Mouse (Mus musculus) common myeloid progenitor, adult 5-6 weeks (primary cell): Measurements from ENCODE around the gene Rspo1. TPM values are rescaled to one million over a fixed set of nuclear protein-coding genes. Genes with fewer than 3 reads are reported as not detected.

ENCODE experiments used
- ATAC-seq: replicated peaks from 2 replicates; pipeline ENCODE4 v1.8.0; 2016; ENCODE audit warnings: low read depth, mild to moderate bottlenecking, moderate TSS enrichment, inconsistent platforms; ENCODE audit not compliant: poor library complexity, severe bottlenecking
- total RNA-seq: library from RNA; stranded (forward); fragments of 200-1000, 187-1606 nt; gene quantifications from 2 replicates; pipeline ENCODE4 v1.2.3, GENCODE M21; 2017

The Rspo1 gene
- total RNA-seq, 1 experiment from 2014 or later = 2.4 TPM

DNA sequence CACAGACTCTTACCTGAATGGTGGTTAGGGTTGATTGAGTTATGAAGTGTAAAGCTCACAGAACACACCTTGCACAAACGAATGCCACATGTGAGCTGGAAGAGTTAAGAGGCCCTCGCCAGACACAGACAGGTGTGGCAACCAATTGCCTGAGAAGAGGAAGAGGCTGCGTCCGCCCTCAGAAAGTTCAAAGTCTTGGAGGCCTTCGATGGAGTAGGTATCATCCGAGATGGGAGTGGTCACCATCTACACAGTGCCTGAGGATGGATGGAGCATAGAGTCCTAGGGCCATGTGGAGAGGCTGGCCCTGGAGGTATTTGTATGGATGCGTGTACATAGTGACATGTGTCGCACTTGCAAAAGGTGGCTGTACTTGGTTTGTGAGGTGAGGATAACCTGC is 15.1 kb upstream of the Rspo1 start:
- ATAC-seq = no peak

DNA sequence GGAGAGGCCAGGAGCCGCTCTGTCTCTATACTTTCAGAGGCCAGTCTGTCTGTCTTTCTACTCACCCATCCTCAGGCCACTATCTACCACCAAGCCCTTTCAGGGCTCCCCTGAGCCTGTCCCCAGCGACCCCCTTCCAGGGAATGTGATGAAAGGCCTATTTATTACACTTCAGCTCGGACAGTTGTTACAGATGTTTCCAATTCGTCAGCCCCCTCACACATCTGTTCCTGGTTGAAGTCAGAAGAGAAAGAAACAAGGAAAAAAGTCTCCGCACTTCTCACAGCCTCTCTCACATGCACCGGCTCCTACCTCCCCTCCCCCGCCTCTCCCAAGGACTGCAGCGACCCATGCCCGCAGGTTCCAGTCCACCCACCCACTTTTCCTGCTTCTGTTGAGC is 13.9 kb upstream of the Rspo1 start:
- no peak for ATAC-seq

DNA sequence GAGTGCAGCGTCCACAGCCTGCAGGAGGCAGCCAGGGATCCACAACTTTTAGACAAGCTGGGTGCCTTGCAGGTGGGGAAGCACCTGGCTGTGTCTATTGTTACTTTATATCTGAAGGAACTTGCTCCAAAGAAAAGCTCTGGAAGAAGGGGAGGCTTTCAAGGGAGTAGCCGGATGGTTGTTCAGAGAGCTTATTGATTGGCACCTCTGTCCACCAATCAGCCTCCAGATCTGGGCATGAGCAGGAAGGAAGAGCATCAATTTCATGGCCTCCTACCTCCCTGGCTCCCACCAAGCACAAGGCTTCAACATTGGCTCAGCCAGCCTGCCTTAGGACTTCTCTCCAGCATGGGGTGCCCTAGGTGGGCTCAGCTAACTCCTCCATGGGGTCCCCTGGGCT is 12.9 kb upstream of the Rspo1 start:
- no peak for ATAC-seq

DNA sequence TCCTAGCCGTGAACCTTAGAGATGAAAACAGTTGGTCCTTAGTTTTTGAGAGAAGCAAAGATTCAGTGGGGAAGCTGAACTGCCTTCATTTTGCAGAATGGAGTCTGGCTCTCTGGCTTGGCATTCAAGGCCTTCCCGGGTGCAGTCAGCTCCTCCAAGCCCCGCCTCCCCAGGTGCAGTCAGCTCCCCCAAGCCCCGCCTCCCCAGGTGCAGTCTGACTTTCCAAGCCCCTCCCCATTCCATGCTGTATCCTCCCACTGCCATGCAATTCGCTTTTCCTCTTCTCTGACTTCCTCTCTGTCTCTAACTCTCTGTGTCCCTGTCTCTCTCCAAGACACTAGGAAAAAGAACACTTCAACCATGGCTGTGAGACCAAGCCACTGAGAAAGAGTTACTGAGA is 8.0 kb upstream of the Rspo1 start:
- no peak for ATAC-seq

DNA sequence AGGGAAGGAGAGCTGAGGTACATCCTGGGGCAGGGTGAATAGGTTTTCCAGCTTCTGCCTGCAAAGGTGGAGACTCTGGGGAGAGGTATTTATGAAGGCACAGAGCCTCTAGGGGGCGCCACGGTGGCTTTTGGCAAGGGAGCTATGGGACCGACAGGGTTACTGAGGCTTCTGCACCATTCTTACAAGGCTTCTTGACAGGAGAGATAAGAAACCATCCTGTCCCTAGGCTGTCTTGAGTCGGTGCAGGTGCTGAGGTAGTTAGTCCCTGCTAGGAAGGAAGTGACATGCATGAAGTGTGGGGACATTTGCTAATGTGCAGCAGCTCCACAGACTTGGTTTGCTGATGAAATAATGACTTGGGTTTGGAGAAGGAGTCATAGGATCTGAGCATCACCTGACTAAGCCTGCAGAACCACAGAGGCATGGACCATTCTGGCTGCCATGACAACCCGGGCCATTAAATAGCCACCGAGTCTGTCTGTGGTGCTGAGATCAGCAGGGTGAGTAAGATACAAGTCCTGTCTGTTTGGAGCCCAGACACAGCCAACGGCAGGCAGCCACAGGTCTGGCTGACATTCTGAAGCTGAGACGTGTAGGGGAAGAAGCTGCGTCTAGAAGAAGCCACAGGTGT is 2.2 kb upstream of the Rspo1 start:
- peak; percentile 73 for ATAC-seq

DNA sequence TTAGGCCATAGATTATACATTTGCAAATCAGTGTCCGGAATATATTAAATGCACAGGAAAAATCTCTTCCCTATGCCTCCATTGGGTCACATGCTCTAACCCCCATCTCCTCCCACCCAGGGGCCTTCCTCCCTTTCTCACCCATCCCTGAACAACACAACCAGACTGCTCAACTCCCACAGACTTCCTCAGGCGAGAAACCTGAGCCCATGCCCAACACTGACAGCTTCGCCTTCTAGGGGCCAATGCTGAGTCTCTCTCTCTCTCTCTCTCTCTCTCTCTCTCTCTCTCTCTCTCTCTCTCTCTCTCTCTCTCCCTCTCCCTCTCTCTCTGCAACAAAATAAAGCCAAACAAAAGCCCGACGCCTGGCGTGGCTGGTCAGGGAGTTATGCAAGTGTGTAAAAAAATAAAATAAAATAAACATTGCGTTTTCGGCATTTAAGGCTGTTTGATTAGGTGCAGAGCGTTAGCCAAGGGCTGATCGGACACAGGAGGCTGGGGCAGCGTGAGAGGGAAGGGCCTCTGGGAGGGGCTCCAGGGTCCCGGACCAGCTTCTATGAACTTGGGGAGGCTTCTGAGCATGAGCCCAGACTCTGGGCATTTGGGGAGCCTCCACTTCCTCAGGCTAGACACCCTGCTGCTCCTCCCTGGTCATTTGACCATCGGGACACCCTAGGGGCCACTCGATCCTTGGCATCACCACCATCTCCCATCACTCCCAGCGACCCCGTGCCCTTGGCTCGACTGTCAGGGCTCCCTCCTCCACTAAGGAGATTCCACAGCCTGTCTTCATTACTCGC is 1.2 kb upstream of the Rspo1 start:
- ATAC-seq = no peak

DNA sequence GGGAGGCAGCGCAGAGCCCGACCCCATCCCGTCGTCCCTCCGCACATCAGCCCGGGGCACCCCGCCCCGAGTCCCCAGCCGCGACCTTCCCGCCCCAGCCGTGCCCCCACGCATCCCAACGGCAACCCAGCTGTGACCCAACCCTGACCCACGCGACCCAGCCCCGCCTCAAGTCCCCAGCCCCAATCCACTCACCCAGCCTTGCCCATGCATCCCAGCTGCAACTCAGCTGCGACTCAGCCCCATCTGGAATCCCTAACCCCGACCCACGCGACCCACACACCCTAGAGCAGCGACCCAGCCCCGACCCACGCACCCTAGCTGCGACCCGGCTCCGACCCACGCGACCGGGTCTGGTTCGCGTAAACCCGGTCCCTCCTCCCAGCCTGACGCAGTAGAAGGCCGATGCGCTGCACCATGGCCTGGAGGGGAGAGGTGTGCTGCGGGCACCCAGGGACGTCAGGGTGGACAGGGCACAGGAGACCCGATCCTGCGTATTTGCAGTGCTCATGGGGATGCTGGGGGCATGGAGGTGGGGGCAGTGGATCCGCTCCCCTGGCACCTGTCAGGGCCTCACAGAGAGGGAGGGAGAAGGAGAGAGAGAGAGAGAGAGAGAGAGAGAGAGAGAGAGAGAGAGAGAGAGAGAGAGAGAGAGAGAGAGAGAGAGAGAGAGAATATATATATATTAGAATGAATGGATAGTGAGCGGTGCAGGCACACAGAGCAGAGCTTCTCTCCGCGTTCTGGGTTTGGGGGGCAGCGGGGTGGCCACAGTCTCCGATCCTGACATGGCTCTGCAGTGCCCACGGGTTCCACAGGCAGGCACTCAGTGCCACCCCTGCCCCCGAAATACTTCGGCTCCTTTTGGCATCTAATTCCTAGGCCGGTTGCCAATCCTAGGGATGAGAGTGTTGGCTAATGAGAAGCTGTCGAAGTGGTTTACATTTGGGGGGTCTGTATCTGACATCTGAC is 795 bp downstream of the Rspo1 start:
- no peak for ATAC-seq

DNA sequence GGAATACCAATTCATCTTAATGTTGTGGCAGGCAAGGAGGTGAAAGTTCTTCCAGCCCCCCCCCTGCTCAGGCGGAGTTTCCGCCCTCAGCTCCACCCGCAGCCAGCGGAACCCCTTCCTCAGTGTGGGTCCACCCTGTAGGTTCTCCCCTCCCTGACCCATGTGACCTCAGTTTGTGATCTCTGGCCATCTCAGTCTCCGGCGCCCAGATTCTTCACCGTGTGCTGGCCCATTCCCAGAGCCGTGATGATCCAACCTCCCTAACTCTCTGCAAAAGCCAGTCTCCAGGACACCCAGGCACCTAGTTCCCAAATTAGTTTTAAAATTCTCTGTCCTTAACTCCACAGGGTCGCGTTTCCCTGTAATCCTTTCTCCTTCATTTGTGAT is 1.5 kb downstream of the Rspo1 start:
- ATAC-seq = no peak

DNA sequence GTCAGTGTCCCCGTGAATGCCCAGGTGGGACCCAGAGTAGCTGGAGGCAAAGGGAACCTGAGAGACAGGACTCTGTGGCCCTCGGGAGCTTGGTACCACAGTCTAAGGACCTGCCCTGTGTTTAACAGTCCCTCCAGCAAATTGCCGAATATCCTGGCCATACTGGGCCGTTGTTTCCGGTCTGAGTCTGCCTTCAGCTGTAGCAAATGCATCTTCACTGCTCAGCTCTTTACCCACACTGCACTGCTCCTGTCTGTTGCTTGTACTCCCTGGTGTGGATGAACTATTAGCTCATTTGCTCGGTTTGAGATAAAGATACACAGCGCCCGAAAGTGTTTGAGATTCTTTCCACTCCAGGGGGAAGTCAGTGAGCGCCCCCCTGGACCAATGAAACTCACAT is 2.2 kb downstream of the Rspo1 start:
- no peak for ATAC-seq

DNA sequence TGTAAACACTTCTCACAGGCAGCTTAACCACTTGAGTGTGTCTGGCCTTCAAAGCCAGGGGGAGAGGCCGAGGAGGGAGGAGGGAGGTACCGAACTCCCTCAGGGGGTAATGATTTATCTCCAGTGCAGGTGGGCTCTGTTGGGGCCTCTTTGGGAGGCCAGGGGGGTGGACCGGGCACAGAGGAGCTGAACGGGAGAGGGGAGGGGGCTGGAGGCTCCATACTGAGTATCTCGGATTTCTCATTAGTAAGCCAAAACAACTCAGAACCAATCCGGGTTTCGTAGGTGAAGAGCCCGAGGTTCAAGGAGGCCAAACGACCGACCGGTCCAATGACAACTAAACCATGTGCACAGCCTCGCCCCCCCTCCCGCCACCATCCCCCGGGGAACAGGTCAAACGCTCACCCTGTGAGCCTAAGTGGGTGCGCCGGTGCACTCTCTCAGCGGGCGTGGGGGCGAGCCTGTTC is 3.6 kb downstream of the Rspo1 start:
- ATAC-seq = no peak

DNA sequence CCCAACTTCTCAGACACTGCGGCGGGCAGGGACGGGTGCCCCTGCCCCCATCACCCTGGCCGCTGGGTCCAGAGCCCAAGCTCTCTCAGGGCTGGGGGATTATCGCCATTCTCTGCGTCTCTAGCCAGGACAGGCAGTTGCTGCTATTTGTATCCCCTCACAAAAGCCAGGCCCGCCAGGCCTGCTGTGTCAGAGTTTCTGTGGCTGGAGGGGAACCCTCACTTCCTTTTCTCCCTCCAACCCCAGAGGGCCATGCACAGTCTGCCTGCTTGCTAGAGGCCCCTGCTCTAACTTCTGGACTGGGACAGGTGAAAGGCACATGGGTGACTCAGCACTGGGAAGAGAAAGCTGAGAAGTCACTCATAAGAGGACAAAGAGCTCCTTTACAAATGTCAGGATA is 4.1 kb downstream of the Rspo1 start:
- peak; percentile 55 for ATAC-seq

DNA sequence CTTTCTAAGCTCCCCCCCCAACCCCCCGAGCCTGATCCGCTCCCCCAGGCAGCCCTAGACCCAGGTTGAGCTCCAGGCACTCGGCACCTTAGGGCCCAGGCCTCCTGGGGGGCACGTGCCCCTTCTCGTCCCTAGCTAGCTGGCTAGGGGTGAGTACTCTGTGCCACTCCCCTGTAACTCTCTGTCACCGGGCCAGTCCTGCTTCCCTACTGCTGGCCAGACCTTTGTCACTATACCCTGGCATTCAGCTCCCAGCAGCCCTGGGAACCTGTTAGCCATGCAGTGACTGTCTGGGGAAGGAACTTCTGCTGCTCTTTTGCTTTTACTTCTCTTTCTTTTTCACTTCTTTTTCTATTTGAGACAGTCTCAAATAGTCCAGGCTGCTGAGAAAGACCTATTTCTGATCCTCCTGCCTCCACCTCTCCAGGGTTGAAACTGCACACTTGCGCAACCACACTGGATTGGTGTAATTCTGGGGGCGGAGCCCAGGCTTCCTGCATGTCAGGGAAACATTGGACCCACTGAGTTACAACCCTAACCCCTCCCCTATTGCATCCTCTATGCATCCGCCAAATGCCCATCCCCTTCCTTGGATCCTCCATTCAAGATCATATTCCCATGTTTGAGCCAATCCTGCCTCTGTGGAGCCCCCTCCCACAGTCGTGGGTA is 11.4 kb downstream of the Rspo1 start:
- ATAC-seq = peak; percentile 80

DNA sequence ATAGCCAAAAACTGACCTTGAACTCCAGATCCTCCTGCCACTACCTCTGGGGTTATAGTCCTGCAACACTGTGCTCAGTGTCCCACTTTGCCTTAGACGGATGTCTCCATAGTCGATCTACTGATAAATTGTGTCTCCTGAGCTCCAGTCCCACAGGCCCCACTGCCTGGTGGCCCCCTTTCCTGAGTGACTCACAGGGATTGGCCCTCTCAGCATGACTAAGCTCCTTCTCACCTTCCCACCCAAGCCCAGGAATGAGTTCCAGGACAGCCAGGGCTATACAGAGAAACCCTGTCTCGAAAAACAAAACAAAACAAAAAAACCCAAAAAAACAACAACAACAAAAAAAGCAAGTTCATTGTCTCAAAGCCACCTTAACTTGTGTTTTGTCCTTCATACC is 13.3 kb downstream of the Rspo1 start:
- ATAC-seq = no peak

DNA sequence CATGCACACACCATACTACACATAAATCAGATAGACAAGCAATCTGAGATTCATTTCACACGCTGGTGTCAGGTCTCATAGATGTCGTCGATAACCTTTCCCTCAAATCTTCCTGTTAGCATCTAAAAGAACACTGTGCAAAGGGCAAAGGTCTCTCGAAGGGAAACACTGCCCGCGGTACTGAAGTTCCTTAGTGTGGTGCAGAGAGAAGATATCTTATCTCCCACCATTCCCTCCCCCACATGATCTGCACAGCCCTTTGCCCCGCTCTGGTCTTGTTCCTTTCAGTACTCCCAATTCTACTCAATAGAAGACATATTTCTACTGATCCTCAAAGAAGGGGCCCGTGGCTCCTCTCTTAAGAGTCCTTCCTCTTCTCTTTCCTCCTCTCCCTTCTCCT is 16.7 kb downstream of the Rspo1 start:
- no peak for ATAC-seq

DNA sequence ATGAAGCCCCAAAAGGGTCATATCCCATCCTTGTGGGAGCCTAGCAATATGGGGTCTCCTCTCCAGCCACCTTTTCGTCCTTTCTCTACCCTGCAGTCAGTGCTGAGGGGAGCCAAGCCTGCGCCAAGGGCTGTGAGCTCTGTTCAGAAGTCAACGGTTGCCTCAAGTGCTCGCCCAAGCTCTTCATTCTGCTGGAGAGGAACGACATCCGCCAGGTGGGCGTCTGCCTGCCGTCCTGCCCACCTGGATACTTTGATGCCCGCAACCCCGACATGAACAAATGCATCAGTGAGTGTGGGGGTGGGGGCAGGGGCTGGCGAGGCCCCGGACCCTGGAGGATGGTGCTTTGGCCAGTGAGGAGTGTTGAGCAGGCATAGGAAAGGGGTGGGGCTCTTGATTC is 18.7 kb downstream of the Rspo1 start:
- no peak for ATAC-seq

DNA sequence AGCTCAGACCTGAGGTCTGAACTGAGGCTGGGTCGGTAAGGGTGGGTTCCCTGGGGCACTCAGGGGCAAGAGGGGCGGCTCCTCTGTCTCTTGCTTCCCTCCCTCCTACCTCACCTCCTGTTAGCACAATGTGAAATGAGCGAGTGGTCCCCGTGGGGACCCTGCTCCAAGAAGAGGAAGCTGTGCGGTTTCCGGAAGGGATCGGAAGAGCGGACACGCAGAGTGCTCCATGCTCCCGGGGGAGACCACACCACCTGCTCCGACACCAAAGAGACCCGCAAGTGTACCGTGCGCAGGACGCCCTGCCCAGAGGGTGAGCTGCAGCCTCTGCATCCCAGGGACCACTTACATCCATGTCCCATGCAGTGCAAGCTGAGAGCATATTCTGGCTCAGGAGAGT is 21.2 kb downstream of the Rspo1 start:
- peak; percentile 76 for ATAC-seq

DNA sequence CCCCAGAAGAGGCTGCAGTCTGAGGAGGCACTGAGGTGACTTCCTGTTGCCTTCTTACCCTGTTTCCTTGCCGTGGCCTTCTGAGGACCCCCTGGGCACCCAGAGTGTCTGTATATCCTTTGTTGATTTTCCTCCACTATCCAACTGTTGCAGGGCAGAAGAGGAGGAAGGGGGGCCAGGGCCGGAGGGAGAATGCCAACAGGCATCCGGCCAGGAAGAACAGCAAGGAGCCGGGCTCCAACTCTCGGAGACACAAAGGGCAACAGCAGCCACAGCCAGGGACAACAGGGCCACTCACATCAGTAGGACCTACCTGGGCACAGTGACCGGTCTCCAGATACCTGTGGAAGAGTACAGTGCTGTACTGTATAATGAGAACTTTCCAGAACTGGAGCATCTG is 22.0 kb downstream of the Rspo1 start:
- ATAC-seq = no peak

DNA sequence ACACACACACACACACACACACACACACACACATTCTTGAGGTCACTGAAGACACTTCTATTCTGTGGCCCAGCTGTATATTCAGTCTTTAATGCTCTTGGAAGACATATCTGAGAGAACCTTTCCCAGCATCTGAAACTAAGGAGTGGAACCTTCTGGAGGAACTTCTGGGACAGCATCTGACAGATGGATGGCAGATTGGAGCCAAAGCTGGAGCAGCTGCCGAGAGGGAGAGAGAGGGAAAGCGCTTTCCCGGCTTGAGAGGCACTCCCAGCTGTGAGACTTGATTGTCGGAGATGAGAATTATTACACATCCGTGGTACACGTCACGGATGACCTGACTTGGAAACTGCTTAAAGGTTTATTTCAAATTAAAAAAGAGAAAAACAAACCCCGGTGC is 22.5 kb downstream of the Rspo1 start:
- no peak for ATAC-seq

DNA sequence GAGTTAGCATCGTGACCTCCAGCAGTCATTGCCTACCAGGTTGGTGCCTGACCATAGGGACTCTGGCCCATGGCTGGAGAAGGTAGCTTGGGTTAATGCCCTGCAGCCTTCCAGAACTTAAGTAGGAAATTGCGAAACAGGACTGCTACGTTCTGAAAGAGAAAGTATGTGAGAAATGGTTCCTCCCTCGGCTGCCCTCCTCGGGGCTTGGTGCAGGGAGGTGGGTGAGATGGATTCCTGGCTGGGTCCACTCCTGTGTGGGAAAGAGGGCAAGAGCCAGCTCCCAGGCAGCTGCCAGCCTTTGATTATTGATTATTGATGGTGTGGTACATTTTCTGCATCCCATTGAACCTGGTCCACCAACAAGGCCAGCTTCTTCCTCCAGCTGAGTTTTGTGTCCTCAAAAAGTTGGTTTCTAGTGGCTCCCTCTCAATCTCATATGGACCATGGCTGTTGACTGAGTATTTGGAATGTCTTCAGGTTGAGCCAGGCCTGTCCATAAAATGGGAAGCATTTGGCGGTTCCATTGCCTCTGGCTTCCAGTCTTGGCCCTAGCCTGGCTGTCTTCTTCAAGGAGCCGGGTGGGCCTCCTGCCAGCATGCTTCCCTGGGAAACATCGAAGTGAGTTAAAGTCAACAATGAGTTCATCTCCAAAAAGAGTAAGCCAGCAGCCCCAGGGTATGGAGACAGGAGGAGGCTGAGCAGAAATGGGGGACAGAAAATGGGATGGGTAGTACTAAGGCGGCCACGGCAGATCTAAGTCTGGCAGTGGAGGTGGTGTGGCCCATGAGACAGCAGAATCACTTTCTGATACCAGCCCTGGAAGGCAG is 29.8 kb downstream of the Rspo1 start, which contains the start of gene Gnl2:
Gene Gnl2 (plus strand): TSS at position 780 of the 830 bp plus-strand sequence.
- ATAC-seq = peak; percentile 66
